In genomic region chr11:62458780-62459179, GRCm38 (mm10) we compare ENCODE assay signal across 8 mouse cellular contexts. TPM values are rescaled to one million over a fixed set of nuclear protein-coding genes. Genes with fewer than 3 reads are reported as not detected.
DNase-seq lines count a peak whose midpoint lies in the region; ATAC-seq and TF ChIP-seq lines count a peak whose summit lies in the region.

No protein-coding gene starts in this region.

- WGBS in heart, adult 2 months, result 2% methylated on average over 9 of the region's 9 CpGs
- 2% methylated on average over 9 of the region's 9 CpGs for WGBS in forebrain, embryonic 14.5 days
- under 1% methylated on average over 9 of the region's 9 CpGs for WGBS in liver, embryonic 15.5 days (ENCODE audit: insufficient replicate concordance)

- peak overlapping the region; percentile 90 for H3K4me3 ChIP-seq in heart, adult 2 months
- peak overlapping the region; percentile 96 for H3K4me3 ChIP-seq in E14TG2a.4 (replicated peaks; ENCODE audit: low read length)
- H3K4me3 ChIP-seq in forebrain, embryonic 14.5 days (ENCODE audit: low read depth, low read length), result peak overlapping the region; percentile 93
- peak overlapping the region; percentile 96 for H3K4me3 ChIP-seq in liver, embryonic 15.5 days (replicated peaks)

- H3K27me3 ChIP-seq in heart, adult 2 months (ENCODE audit: control insufficient read depth, insufficient read depth, low read length), result no peaks in the 10 kb centered on the region
- H3K27me3 ChIP-seq in E14TG2a.4 (ENCODE audit: insufficient read depth, low read length), result no peaks in the 10 kb centered on the region
- no peaks in the 10 kb centered on the region for H3K27me3 ChIP-seq in forebrain, embryonic 14.5 days (replicated peaks; ENCODE audit: control insufficient read depth, insufficient read depth, low read length)
- no peaks in the 10 kb centered on the region for H3K27me3 ChIP-seq in liver, embryonic 15.5 days

- H3K27ac ChIP-seq in heart, adult 2 months, result peak overlapping the region; percentile 99
- H3K27ac ChIP-seq in forebrain, embryonic 14.5 days (ENCODE audit: low read depth, low read length), result peak overlapping the region; percentile 98
- H3K27ac ChIP-seq in liver, embryonic 15.5 days (replicated peaks), result peak overlapping the region; percentile 97

- H3K4me2 ChIP-seq in forebrain, embryonic 14.5 days (ENCODE audit: low read length), result peak overlapping the region; percentile 83
- peak overlapping the region; percentile 96 for H3K4me2 ChIP-seq in liver, embryonic 15.5 days

- no peak for TF ChIP-seq EP300 in heart, adult 2 months (IDR thresholded peaks at IDR 0.05; ENCODE audit: insufficient read depth, low read depth, low read length)

- no peak for TF ChIP-seq CTCF in heart, adult 2 months (IDR thresholded peaks at IDR 0.05)
- TF ChIP-seq CTCF in E14TG2a.4 (conservative IDR thresholded peaks at IDR 0.05; ENCODE audit: low read length), result no peak

- H3K36me3 ChIP-seq in heart, adult 2 months (ENCODE audit: control insufficient read depth, insufficient read depth, low read length), result peaks cover 6% of the 10 kb centered on the region; the same call in 1 of the 2 replicates
- peaks cover 19% of the 10 kb centered on the region; the same call in 1 of the 2 replicates for H3K36me3 ChIP-seq in E14TG2a.4 (ENCODE audit: insufficient read depth, low read length)
- H3K36me3 ChIP-seq in forebrain, embryonic 14.5 days (ENCODE audit: control insufficient read depth, insufficient read depth, low read length), result no peaks in the 10 kb centered on the region
- 0 out of 2 replicates have a peak, but pooled peaks cover 3% of the 10 kb centered on the region for H3K36me3 ChIP-seq in liver, embryonic 15.5 days (replicated peaks)

- peak overlapping the region; percentile 96 for H3K9ac ChIP-seq in heart, adult 2 months (ENCODE audit: low read depth, low read length)
- H3K9ac ChIP-seq in forebrain, embryonic 14.5 days (ENCODE audit: low read length), result peak overlapping the region; percentile 98
- H3K9ac ChIP-seq in liver, embryonic 15.5 days, result peak overlapping the region; percentile 99

- TF ChIP-seq POLR2A in heart, adult 2 months (IDR thresholded peaks at IDR 0.05; ENCODE audit: insufficient read depth, low read depth, low read length), result no peak

- DNase-seq in heart, adult 2 months, result no peak
- no peak for DNase-seq in heart, postnatal 14 days
- DNase-seq in forebrain, embryonic 14.5 days (ENCODE audit: low spot score), result no peak
- no peak for DNase-seq in left cerebral cortex, postnatal 14 days (ENCODE audit: low spot score in 2 of 2)
- DNase-seq in gastrocnemius, postnatal 36 days, result no peak
- no peak for DNase-seq in embryo, embryonic 11 days

- no peak for ATAC-seq in forebrain, embryonic 14.5 days
- ATAC-seq in liver, embryonic 15.5 days (ENCODE audit: insufficient read depth), result no peak

- H3K79me2 ChIP-seq in heart, adult 2 months (replicated peaks; ENCODE audit: control insufficient read depth, insufficient read depth, low read length), result peaks cover 1% of the 10 kb centered on the region; the same call in 1 of the 2 replicates

- H3K4me1 ChIP-seq in heart, adult 2 months (ENCODE audit: control insufficient read depth, insufficient read depth, low read length), result peaks cover 3% of the 10 kb centered on the region
- H3K4me1 ChIP-seq in E14TG2a.4 (replicated peaks; ENCODE audit: low read depth, low read length), result peaks cover 41% of the 10 kb centered on the region
- peaks cover 7% of the 10 kb centered on the region; the same call in 1 of the 2 replicates for H3K4me1 ChIP-seq in forebrain, embryonic 14.5 days (ENCODE audit: control insufficient read depth, insufficient read depth, low read length)
- H3K4me1 ChIP-seq in liver, embryonic 15.5 days (replicated peaks), result peaks cover 34% of the 10 kb centered on the region

- H3K9me3 ChIP-seq in E14TG2a.4 (ENCODE audit: low read length), result no peaks in the 10 kb centered on the region
- no peaks in the 10 kb centered on the region for H3K9me3 ChIP-seq in forebrain, embryonic 14.5 days (replicated peaks; ENCODE audit: control insufficient read depth, low read length)
- H3K9me3 ChIP-seq in liver, embryonic 15.5 days (replicated peaks), result no peaks in the 10 kb centered on the region

- intact Hi-C loops in heart, adult 2 months (cut with DNase I), result loop anchor here (2.0 kb wide), 1 partner anchor 36 kb away; no protein-coding TSS in a partner anchor
- intact Hi-C loops in heart, postnatal 14 days (cut with DNase I), result loop anchor here (1.0 to 5.0 kb wide), 2 partner anchors 38 to 94 kb away; partner anchors contain the start of gene Ubb
- intact Hi-C loops in left cerebral cortex, postnatal 14 days (cut with DNase I), result loop anchor here (5.0 kb wide), 1 partner anchor 79 kb away; the partner anchor contains the start of gene Cenpv
- intact Hi-C loops in gastrocnemius, postnatal 36 days (cut with DNase I), result loop anchor here (5.0 kb wide), 1 partner anchor 94 kb away; the partner anchor contains the start of gene Ubb

RNA-seq across cellular contexts. Expression of gene Ncor1, which starts 0.4 kb away (rescaled TPM):
- 100 to 1,000 TPM; 124 to 133 TPM for total RNA-seq in heart, adult 2 months (2021)
- 79.1 and 102 TPM in 2 replicates for polyA plus RNA-seq in heart, adult 2 months (2012; rRNA removed)
- 100 to 1,000 TPM; 132 to 136 TPM for total RNA-seq in heart, postnatal 14 days (2021)
- 92.3 and 134 TPM in 2 replicates for polyA plus RNA-seq in forebrain, embryonic 14.5 days (2014; fragmentation: Nextera tagmentation; extraction: Ambion mirVana)
- polyA plus RNA-seq in liver, embryonic 15.5 days (2015; fragmentation: Nextera tagmentation; extraction: Ambion mirVana), result 62.5 and 63.3 TPM in 2 replicates
- total RNA-seq in left cerebral cortex, postnatal 14 days (2021), result 100 to 1,000 TPM; 244 to 270 TPM
- 100 to 1,000 TPM; 113 to 119 TPM for total RNA-seq in gastrocnemius, postnatal 36 days (2021)

RNA-seq across cellular contexts. Expression of gene Pigl, which starts 0.5 kb away (rescaled TPM):
- total RNA-seq in heart, adult 2 months (2021), result 1 to 10 TPM; 3.1 to 3.5 TPM
- polyA plus RNA-seq in heart, adult 2 months (2012; rRNA removed), result 3.5 and 4.8 TPM in 2 replicates
- 1 to 10 TPM; 3.8 to 4.3 TPM for total RNA-seq in heart, postnatal 14 days (2021)
- 5.7 TPM in 2 replicates for polyA plus RNA-seq in forebrain, embryonic 14.5 days (2014; fragmentation: Nextera tagmentation; extraction: Ambion mirVana)
- 3.4 and 3.6 TPM in 2 replicates for polyA plus RNA-seq in liver, embryonic 15.5 days (2015; fragmentation: Nextera tagmentation; extraction: Ambion mirVana)
- 1 to 10 TPM; 6.5 to 7.2 TPM for total RNA-seq in left cerebral cortex, postnatal 14 days (2021)
- 1 to 10 TPM; 1.7 to 2.1 TPM for total RNA-seq in gastrocnemius, postnatal 36 days (2021)
